Mouse (Mus musculus): ENCODE measurements around the gene Parva.

DNA sequence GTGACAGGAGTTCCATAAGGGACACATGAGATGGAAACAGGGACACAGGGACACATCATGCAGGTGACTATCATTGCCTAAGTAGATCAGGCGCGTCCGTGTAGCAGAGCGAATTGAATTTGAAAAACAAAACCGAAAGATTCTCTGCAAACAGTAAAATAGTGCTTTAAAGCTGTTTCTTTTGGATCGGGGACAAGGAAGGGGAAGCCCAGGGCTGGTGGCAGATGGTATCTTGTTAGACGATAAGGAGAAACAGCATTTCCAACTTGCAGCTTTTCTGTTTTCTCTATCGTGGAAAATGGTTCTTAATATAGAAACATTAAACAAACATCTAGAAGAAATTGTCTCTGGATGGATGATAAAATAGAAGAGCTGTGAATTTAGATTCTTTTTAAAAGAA, 21.7 kb upstream of the Parva start:
- TF ChIP-seq CTCF (conservative IDR thresholded peaks at IDR 0.05; ENCODE audit: low read length) = no peak
- TF ChIP-seq POU5F1 (IDR thresholded peaks at IDR 0.05; ENCODE audit: borderline replicate concordance, low read length) = no peak
